Mouse (Mus musculus) mouse trophoblast stem cell (cell line): ENCODE measurements around the gene Tef.

Experiments
- in situ Hi-C, 2 experiments: fragments of 300-500 bp; cut with MseI, MboI; formaldehyde crosslinking; loops; 2 replicates in 1 of 2; 3 replicates in 1 of 2; pipeline ENCODE4 v1.15.1; 2025

The Tef gene

DNA sequence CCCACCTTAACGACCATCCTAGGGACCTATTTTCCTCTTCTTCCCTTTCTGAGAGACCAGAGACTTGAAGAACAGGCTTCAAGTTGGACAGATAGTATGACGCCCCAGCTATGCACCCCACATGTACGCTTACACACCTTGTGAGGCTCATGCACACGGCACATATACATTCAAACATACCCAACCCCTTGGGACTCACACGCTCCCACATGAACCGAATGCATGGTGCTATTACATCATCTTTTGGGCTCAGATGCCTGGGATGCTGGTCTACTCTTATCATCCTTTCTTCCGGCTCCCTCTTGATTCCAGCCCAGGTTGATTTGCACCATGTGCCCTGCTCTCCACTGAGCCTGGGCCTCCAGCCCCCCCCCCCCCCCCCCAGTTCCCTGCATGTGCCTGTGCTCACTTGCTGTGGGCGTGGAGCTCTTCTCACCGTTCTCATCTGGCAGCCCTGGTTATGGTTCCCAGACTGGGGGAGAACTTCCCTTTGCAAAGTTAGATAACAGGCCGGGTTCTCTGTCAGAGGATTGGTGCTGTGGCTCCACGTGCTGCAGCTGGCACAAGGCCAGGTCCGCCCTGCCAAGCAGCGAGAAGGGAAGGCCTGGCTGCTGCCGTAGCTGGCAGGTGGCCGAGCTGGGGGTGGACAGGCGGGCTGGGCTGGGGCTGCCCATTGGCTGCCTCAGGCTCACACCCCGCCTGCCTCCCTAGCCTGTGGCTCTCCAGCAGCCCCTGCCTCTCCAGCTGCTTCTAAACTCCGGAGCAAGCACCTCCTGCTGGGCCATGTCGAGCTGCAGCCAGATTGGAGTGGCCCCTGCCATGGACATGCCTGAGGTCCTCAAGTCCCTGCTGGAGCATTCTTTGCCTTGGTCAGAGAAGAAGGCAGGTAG is at the start of gene Tef:
Gene Tef (plus strand): TSS at position 421 of the 890 bp plus-strand sequence.
- in situ Hi-C loops: no loop called here

- in situ Hi-C loops: no loop called here
Measured at GRCm38 (mm10) chr15:81753669-81754068, 48.6 kb upstream of the Tef start.

DNA sequence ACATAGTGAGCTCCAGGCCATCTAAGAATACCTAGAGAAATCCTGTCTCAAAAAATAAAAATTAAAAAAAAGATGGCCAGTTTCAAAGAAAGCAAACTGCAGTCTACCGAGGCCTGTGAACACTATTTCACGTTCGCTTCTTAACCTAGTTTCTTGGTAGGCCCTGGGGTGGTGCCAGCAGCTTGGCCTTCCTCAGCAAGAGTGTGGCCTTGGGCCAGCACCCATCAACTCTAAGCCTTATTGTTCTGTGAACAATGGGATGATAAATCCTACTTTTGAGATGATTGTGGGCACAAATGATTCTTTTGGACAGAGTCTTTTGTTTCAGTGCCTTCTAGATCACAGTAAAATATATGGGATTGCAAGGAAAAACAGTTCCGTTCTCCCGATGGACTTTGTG is 43.5 kb upstream of the Tef start:
- in situ Hi-C loops: no loop called here

GRCm38 (mm10) chr15:81759542-81759941 is 42.7 kb upstream of the Tef start:
- in situ Hi-C loops: no loop called here

DNA sequence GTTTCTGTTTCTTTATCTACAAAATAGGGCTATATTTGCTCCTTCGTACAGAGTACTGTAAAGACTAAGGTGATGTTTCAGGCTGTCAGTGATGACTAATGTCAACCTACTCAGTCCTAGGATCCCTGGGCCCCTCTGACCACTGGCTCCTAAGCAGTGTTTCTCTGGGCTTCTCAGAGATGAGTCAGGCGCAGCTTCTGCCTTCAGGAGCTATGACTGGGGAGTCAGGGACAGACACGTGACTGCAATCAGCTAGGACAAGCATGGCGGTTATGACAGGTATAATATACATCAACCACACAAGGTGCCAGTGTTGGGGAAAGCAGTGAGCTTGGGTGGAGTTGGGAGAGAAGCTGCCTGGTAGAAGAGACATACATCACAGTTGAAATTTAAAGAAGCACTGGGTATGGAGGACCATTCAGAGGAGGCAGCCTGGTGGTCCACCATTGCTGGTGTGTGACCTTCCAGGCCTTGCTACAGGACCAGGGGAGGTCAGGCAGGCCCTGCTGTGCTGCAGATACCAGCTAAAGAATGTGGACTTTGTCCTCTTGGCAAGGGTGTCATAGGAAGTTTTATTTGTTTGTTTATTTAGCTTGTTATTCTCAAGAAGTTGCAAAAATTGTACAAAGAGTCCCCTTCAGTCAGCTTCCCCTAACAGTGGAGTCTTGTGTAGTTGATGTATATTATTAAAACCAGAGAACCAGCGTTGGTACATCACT is 41.7 kb upstream of the Tef start:
- in situ Hi-C loops: no loop called here

GRCm38 (mm10) chr15:81761381-81761780 is 40.8 kb upstream of the Tef start:
- in situ Hi-C loops: no loop called here

GRCm38 (mm10) chr15:81761959-81762358 is 40.3 kb upstream of the Tef start:
- in situ Hi-C loops: no loop called here

DNA sequence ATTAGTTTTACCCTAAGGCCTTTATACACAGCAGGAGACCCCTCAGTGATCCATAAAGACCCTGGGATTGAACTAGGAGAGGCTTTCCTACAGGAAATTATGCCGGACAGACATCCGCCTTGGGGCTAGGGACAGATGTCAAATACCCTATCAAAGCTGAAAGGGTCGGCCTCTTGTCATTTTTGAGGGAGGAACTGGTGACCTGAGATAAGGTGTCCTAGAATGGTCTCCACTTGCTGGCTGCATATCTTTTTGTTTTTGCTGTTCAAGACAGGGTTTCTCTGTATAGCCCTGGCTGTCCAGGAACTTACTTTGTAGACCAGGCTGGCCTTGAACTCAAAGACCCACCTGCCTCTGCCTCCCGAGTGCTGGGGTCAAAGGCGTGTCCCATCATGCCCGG is 37.6 kb upstream of the Tef start:
- in situ Hi-C loops: no loop called here

- in situ Hi-C loops: no loop called here
Measured at GRCm38 (mm10) chr15:81765651-81766050, 36.6 kb upstream of the Tef start.

GRCm38 (mm10) chr15:81766439-81766838 is 35.8 kb upstream of the Tef start:
- in situ Hi-C loops: no loop called here

- in situ Hi-C loops: no loop called here
Measured at GRCm38 (mm10) chr15:81769037-81769436, 33.2 kb upstream of the Tef start.

DNA sequence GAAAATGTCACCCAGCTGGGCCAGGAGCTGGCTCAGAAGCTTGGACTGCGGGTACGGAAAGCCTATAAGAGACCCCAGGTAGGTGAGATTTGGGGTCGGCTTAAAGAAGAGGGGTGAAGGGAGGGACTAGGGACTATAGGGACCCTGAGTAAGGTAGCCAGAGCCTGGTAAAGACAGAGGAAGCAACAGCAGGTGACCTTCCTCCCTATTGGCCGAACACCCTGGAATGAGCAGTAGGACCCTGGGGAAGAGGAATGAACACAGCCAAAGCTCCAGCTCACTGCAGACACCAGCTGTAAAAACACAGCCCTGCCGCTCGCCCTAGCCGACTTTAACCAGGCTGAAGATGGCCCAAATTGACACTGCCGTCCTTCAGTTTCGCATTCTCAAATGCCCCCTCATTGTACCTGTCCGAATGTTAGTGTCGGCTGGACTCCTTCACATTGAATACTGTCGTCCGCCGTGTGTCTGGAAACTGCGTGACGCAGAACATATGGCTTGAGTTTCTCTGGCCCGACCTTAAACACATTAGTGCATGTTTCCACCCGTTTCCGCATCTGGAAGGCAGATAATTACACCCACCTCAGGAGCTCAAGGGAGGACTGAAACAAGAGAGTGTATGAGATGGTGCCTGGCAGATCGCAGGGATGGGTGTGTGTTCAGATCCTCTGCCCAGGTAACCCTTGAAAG is 29.6 kb upstream of the Tef start:
- in situ Hi-C loops: no loop called here

DNA sequence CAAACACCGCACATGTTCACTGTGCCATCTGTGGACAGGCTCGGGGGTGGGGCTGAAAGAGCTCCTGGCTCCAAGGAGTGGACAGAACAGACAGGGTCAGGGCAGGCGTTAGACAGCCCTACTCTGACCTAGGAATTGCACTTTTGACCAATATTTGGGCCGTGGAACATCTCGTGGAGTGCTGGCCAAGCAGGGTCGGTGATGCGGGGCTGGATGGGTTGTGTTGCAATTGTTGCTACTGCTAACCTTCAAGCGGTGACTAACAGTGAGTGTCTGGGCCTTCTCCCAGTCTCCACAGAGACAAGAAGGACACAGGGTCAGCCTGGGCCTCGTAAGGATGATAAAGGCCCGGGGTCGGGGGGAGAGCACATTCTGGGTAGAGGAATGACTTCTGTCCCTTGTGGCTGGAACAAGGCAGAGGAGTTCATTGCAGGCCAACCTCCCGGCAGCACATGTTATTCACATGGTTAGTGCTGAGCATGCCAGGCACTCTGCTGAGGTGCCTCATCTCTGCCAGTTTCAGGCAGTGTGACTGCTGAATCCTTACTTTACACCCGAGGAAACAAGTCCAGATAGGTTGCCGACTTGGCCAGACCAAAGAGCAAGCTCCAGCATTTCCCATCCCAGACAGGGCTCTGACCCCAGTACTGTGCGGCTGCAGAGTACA is 27.6 kb upstream of the Tef start:
- in situ Hi-C loops: no loop called here

GRCm38 (mm10) chr15:81776631-81777422 is 25.4 kb upstream of the Tef start:
- in situ Hi-C loops: no loop called here

DNA sequence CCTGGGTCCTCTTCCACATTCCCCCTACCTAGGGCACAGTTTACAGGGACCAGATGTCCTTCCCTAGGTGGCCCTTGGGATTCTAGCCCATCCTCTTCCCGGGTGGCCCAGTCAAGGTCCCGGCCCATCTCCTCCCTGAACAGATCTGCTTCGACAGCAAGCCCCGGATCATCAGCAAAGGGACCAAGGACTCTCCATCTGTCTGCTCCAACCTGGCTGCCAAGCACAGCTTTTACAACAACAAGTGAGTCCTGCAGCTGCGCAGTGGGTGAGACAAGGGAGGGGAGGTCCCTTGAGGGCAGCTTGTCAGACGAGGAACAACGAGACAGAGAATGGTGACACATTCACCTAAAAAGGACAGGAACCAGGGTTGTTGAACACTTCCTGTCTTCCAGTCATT is 20.4 kb upstream of the Tef start:
- in situ Hi-C loops: no loop called here

DNA sequence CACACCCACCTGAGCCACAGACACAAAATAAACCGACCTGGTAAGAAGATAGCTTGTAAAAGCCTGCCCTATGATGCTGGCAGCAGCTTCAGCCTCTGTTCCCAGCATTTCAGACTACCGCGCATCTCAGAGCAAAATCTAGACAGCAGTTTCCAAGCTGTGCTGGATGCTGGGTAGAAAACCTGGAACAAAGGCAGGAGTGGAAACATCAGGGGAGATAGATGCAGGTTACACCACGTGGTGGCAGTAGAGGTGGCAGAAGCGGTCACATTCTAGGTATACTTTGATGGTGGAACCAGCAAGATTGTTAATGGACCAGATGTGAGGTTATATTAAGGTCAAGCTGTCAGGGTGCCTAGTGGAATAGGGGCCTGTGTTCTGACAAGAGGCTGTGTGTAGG is 17.5 kb upstream of the Tef start:
- in situ Hi-C loops: no loop called here

DNA sequence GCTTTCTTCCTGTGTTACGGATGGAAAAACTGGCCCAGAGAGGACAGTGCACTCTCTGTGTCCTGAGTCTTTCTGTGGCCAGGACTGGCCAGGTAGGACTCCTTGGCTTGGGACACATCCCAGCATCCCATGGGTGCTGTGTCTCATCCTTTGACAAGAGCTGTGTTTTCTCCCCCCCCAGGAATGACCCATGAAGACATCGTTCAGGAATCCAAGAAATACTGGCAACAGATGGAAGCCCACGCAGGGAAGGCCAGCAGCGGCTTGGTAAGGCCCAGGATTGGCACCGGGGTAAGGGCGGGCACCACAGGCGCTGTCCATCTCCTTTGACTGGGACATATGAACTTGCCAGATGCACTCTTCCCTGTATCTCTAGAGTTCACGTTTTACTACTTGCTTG is 16.5 kb upstream of the Tef start:
- in situ Hi-C loops: no loop called here

GRCm38 (mm10) chr15:81787525-81787924 is 14.7 kb upstream of the Tef start:
- in situ Hi-C loops: no loop called here

DNA sequence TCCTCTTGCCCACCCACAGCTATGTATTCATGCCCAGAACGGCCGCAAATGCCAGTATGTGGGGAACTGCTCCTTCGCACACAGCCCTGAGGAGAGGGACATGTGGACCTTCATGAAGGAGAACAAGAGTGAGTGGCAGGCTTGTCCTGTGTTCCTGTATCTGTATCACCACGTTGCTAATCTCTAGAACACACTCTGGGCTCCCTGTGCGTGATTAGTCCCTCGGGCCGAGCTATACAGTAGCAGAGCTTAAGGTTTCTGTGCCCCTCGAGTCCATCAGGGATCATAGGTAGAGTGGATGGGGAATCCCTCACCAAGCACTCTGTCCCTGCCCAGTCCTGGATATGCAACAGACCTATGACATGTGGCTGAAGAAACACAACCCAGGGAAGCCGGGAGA is 9.8 kb upstream of the Tef start:
- in situ Hi-C loops: no loop called here

GRCm38 (mm10) chr15:81796228-81796627 is 6.0 kb upstream of the Tef start:
- in situ Hi-C loops: no loop called here

- in situ Hi-C loops: no loop called here
Measured at GRCm38 (mm10) chr15:81797861-81798260, 4.4 kb upstream of the Tef start.
